Mouse (Mus musculus) lung, postnatal 25 days (tissue): ENCODE data around the gene Acat1.

ENCODE experiments used
- DNase-seq: peaks from one replicate; pipeline ENCODE4 v3.0.0; 2022; ENCODE audit warnings: low spot score

The Acat1 gene

GRCm38 (mm10) chr9:53535416-53536320 lies 74.5 kb downstream of the Acat1 start:
- DNase-seq = no peak
